Mouse (Mus musculus): ENCODE measurements around the gene Stk40. TPM values are rescaled to one million over a fixed set of nuclear protein-coding genes. Genes with fewer than 3 reads are reported as not detected.

The Stk40 gene
- polyA plus RNA-seq, 1 experiment from 2014 or later, result 37.7 TPM

- peak; percentile 84 for ATAC-seq (ENCODE audit: low read depth)
- Histone ChIP-seq H3K9ac (ENCODE audit: low read length) (peak within 1 kb of the TSS; percentile 90), H3K4me1 (replicated peaks; ENCODE audit: control insufficient read depth, insufficient read depth, low read length) (peaks cover 52% of the 10 kb centered on the region), H3K27ac (ENCODE audit: low read length) (peak within 1 kb of the TSS; percentile 98), H3K27me3 (ENCODE audit: control insufficient read depth, insufficient read depth, low read depth, low read length) (no peaks in the 10 kb centered on the region), H3K9me3 (ENCODE audit: control insufficient read depth, low read length) (no peaks in the 10 kb centered on the region), H3K4me2 (ENCODE audit: low read depth, low read length) (peak within 1 kb of the TSS; percentile 86), H3K4me3 (ENCODE audit: low read length) (peak within 1 kb of the TSS; percentile 82), H3K36me3 (ENCODE audit: control insufficient read depth, insufficient read depth, low read length) (peaks cover 9% of the 10 kb centered on the region)
- 4% methylated on average over 17 of the region's 24 CpGs for WGBS
Measured at GRCm38 (mm10) chr4:126147533-126148160, 43.9 kb downstream of the Stk40 start, which contains the start of gene Eva1b. TSS of gene Eva1b (plus strand) at chr4:126147744.

GRCm38 (mm10) chr4:126148161-126148961, 44.6 kb downstream of the Stk40 start:
- Histone ChIP-seq H3K27me3 (ENCODE audit: control insufficient read depth, insufficient read depth, low read depth, low read length) (no peaks in the 10 kb centered on the region), H3K27ac (ENCODE audit: low read length) (peak overlapping the region; percentile 98), H3K4me3 (ENCODE audit: low read length) (peak overlapping the region; percentile 82), H3K4me2 (ENCODE audit: low read depth, low read length) (peak overlapping the region; percentile 86), H3K36me3 (ENCODE audit: control insufficient read depth, insufficient read depth, low read length) (peaks cover 9% of the 10 kb centered on the region), H3K4me1 (replicated peaks; ENCODE audit: control insufficient read depth, insufficient read depth, low read length) (peaks cover 55% of the 10 kb centered on the region), H3K9me3 (ENCODE audit: control insufficient read depth, low read length) (no peaks in the 10 kb centered on the region), H3K9ac (ENCODE audit: low read length) (peak overlapping the region; percentile 90)
- peak; percentile 84 for ATAC-seq (ENCODE audit: low read depth)
- under 1% methylated on average over 61 of the region's 67 CpGs for WGBS

GRCm38 (mm10) chr4:126149041-126149676, 45.4 kb downstream of the Stk40 start:
- peak overlapping the region; percentile 98 for H3K27ac ChIP-seq (ENCODE audit: low read length)
- no peaks in the 10 kb centered on the region for H3K27me3 ChIP-seq (ENCODE audit: control insufficient read depth, insufficient read depth, low read depth, low read length)
- H3K4me1 ChIP-seq (replicated peaks; ENCODE audit: control insufficient read depth, insufficient read depth, low read length), result peaks cover 55% of the 10 kb centered on the region
- H3K9me3 ChIP-seq (ENCODE audit: control insufficient read depth, low read length), result no peaks in the 10 kb centered on the region
- WGBS, result 22% methylated on average over 42 of the region's 42 CpGs
- no peak for ATAC-seq (ENCODE audit: low read depth)
- H3K9ac ChIP-seq (ENCODE audit: low read length), result peak overlapping the region; percentile 90
- H3K4me2 ChIP-seq (ENCODE audit: low read depth, low read length), result peak overlapping the region; percentile 86
- H3K36me3 ChIP-seq (ENCODE audit: control insufficient read depth, insufficient read depth, low read length), result peaks cover 9% of the 10 kb centered on the region
- peak overlapping the region; percentile 82 for H3K4me3 ChIP-seq (ENCODE audit: low read length)

- Histone ChIP-seq H3K36me3 (ENCODE audit: control insufficient read depth, insufficient read depth, low read length) (peaks cover 9% of the 10 kb centered on the region), H3K4me2 (ENCODE audit: low read depth, low read length) (peak overlapping the region; percentile 86), H3K27ac (ENCODE audit: low read length) (peak overlapping the region; percentile 98), H3K27me3 (ENCODE audit: control insufficient read depth, insufficient read depth, low read depth, low read length) (no peaks in the 10 kb centered on the region), H3K4me3 (ENCODE audit: low read length) (peak overlapping the region; percentile 82), H3K4me1 (replicated peaks; ENCODE audit: control insufficient read depth, insufficient read depth, low read length) (peaks cover 55% of the 10 kb centered on the region), H3K9me3 (ENCODE audit: control insufficient read depth, low read length) (no peaks in the 10 kb centered on the region), H3K9ac (ENCODE audit: low read length) (peak overlapping the region; percentile 90)
- WGBS, result 20% methylated on average over 10 of the region's 10 CpGs
- ATAC-seq (ENCODE audit: low read depth), result no peak
Measured at GRCm38 (mm10) chr4:126149798-126150197, 46.0 kb downstream of the Stk40 start.

GRCm38 (mm10) chr4:126150297-126150948, 46.7 kb downstream of the Stk40 start:
- peaks cover 56% of the 10 kb centered on the region for H3K4me1 ChIP-seq (replicated peaks; ENCODE audit: control insufficient read depth, insufficient read depth, low read length)
- H3K27me3 ChIP-seq (ENCODE audit: control insufficient read depth, insufficient read depth, low read depth, low read length), result no peaks in the 10 kb centered on the region
- H3K36me3 ChIP-seq (ENCODE audit: control insufficient read depth, insufficient read depth, low read length), result peaks cover 9% of the 10 kb centered on the region
- no peaks in the 10 kb centered on the region for H3K9me3 ChIP-seq (ENCODE audit: control insufficient read depth, low read length)
- 16% methylated on average over 16 of the region's 16 CpGs for WGBS
- peak overlapping the region; percentile 98 for H3K27ac ChIP-seq (ENCODE audit: low read length)
- peak overlapping the region; percentile 86 for H3K4me2 ChIP-seq (ENCODE audit: low read depth, low read length)
- peak; percentile 80 for ATAC-seq (ENCODE audit: low read depth)
- peak overlapping the region; percentile 82 for H3K4me3 ChIP-seq (ENCODE audit: low read length)
- H3K9ac ChIP-seq (ENCODE audit: low read length), result peak overlapping the region; percentile 38; the same call in 1 of the 2 replicates

GRCm38 (mm10) chr4:126150949-126151320, 47.2 kb downstream of the Stk40 start:
- 36% methylated on average over 6 of the region's 6 CpGs for WGBS
- Histone ChIP-seq H3K27me3 (ENCODE audit: control insufficient read depth, insufficient read depth, low read depth, low read length) (no peaks in the 10 kb centered on the region), H3K36me3 (ENCODE audit: control insufficient read depth, insufficient read depth, low read length) (peaks cover 9% of the 10 kb centered on the region), H3K4me3 (ENCODE audit: low read length) (peak overlapping the region; percentile 30), H3K9me3 (ENCODE audit: control insufficient read depth, low read length) (no peaks in the 10 kb centered on the region), H3K27ac (ENCODE audit: low read length) (peak overlapping the region; percentile 98), H3K9ac (ENCODE audit: low read length) (peak overlapping the region; percentile 38; the same call in 1 of the 2 replicates), H3K4me2 (ENCODE audit: low read depth, low read length) (peak overlapping the region; percentile 86), H3K4me1 (replicated peaks; ENCODE audit: control insufficient read depth, insufficient read depth, low read length) (peaks cover 59% of the 10 kb centered on the region)
- ATAC-seq (ENCODE audit: low read depth), result no peak

- H3K27me3 ChIP-seq (ENCODE audit: control insufficient read depth, insufficient read depth, low read depth, low read length), result no peaks in the 10 kb centered on the region
- ATAC-seq (ENCODE audit: low read depth), result no peak
- no peak overlapping the region for H3K4me2 ChIP-seq (ENCODE audit: low read depth, low read length)
- H3K4me1 ChIP-seq (replicated peaks; ENCODE audit: control insufficient read depth, insufficient read depth, low read length), result peaks cover 63% of the 10 kb centered on the region
- peaks cover 2% of the 10 kb centered on the region; the same call in 1 of the 2 replicates for H3K9me3 ChIP-seq (ENCODE audit: control insufficient read depth, low read length)
- 72% methylated on average over 16 of the region's 16 CpGs for WGBS
- no peak overlapping the region for H3K4me3 ChIP-seq (ENCODE audit: low read length)
- peak overlapping the region; percentile 17; the same call in 1 of the 2 replicates for H3K27ac ChIP-seq (ENCODE audit: low read length)
- peaks cover 9% of the 10 kb centered on the region for H3K36me3 ChIP-seq (ENCODE audit: control insufficient read depth, insufficient read depth, low read length)
- H3K9ac ChIP-seq (ENCODE audit: low read length), result 0 out of 2 replicates have a peak overlapping the region, but pooled peaks have one; percentile 14
Measured at GRCm38 (mm10) chr4:126151701-126152440, 48.1 kb downstream of the Stk40 start.

GRCm38 (mm10) chr4:126152864-126153263, 49.1 kb downstream of the Stk40 start:
- no peak for ATAC-seq (ENCODE audit: low read depth)
- H3K4me1 ChIP-seq (replicated peaks; ENCODE audit: control insufficient read depth, insufficient read depth, low read length), result peaks cover 54% of the 10 kb centered on the region
- H3K4me2 ChIP-seq (ENCODE audit: low read depth, low read length), result no peak overlapping the region
- no peaks in the 10 kb centered on the region for H3K27me3 ChIP-seq (ENCODE audit: control insufficient read depth, insufficient read depth, low read depth, low read length)
- no peak overlapping the region for H3K27ac ChIP-seq (ENCODE audit: low read length)
- peaks cover 4% of the 10 kb centered on the region; the same call in 1 of the 2 replicates for H3K9me3 ChIP-seq (ENCODE audit: control insufficient read depth, low read length)
- WGBS, result 48% methylated on average over 14 of the region's 14 CpGs
- H3K4me3 ChIP-seq (ENCODE audit: low read length), result no peak overlapping the region
- H3K9ac ChIP-seq (ENCODE audit: low read length), result no peak overlapping the region
- H3K36me3 ChIP-seq (ENCODE audit: control insufficient read depth, insufficient read depth, low read length), result peaks cover 9% of the 10 kb centered on the region
